Mouse (Mus musculus) spleen, adult 18-20 months (tissue): Measurements from ENCODE around the gene Cd79b.

ENCODE experiments used
- DNase-seq, 2 experiments: peaks; one replicate each; pipeline ENCODE4 v3.0.0; 2022; ENCODE audit warnings: mixed read lengths in 2 of 2

The Cd79b gene

DNA sequence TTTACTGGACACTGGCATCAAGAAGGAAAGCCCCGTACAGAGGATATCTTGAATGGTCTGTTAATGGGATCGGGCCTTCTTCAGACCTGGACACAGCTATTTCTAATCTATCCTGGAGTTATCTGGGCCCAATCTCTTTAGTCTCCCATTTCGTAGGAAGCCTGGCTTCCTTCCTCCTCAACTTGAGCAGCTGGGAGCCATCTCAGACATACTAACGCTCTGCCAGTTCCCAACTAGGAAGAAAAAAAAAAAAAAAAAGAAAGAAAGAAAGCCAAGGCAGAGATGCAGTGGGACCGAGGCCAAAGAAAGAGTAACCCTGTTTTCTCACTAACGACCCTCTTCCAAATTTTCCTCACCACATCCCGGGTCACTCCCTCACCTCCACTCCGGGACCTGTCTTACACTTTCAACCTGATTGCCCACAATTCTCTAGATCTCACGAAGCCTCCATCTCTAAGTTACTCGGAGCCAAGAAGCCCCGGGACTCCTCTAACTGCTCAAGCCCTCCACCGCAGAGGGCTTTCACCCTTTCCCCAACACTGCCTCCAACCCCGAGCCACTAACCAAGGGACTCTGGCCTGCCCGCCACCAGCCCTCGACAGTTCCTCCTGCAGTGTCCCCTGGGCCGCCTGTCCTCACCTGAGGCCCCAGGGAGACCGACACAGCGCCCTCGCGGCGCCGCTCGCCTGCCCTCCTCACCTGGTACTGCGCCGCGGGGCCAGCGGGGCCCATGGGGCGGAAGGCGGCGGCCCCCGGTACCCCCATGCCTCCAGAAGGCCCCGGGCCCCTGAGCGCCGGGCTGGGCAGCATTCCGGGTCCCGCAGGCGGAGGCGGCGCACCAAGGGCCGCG lies 42.5 kb downstream of the Cd79b start:
- DNase-seq, result peak; percentile 52 to 61

DNA sequence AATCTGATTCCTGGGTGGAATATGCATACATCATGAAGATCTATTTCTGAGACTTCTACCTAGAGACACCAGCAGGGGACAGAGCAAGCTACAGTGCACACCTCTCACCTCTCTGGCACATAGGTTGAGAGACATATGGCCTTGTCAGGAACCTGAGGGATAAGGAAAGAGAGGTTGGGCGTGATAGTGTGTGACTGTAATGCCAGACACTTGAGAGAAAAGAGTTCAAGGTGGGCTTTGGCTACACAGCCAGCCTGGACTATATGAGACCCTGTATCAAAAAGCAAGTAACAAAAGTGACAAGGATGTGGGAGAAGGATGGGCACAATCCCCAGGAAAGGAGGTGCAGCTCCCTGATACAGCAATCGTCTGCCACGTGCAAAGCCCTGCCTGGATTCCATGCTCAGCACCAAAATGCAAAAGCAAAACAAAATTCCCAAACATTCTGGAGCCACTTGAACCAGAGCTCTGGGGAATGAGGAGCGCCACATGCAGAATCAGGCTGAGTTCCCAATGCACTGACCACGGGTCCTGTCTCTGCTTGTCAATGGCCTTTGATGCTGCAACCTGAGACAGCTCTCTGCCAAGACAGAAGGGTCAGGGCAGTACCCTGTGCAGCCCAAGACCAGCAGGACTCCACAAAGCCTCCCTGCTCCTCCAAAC lies 43.3 kb downstream of the Cd79b start:
- DNase-seq, result no peak

- no peak for DNase-seq
These were observed 45.5 kb downstream of the Cd79b start for GRCm38 (mm10) chr11:106269060-106269431.

GRCm38 (mm10) chr11:106268326-106269059 lies 46.1 kb downstream of the Cd79b start:
- DNase-seq, result no peak

GRCm38 (mm10) chr11:106267871-106268270 lies 46.7 kb downstream of the Cd79b start:
- DNase-seq, result no peak

DNA sequence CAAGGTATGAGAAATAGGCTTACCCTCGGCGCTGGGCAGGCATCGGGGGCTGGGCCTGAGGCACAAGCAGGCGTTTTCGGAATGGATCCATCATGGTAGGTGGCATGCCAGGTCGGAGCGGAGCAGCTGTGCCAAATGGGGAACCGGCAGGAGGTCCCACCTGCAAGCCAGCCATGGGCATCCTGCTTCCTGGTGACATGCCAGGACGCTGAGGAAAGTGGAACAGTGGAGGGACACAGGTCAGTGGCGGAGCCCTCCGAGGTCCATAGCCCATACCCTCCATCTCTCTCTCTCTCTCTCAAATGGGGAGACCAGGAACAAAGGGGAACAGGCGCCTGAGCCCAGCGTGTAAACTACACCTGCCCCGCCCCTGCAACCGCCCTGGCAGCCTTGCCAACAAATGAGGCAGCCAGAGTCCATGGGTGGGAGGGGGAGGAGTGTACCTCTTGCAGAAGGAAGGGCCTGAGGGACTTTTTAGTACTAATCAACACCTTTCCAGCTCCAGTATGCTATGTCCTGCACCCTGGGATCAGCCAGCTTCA lies 47.2 kb downstream of the Cd79b start:
- DNase-seq, result no peak

DNA sequence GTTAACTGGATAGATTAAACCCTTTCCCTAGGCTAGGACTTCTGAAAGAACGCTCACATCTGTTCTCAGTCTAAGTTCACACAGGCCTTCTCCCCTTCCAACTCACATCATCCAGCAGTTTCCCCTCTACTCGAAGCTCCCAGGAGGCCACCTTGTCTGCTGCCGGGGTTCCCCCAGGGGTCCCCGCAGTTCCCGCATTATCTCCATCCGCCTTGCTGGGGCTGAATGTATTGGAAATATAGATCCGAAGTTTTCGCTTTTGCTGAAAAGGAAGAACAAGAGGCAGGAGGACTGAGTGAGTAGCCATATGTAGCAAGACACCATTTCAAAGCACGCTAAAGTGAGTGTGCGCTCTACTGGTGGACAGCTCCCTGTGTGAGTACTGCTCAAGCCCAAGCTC lies 48.1 kb downstream of the Cd79b start:
- DNase-seq, result no peak

DNA sequence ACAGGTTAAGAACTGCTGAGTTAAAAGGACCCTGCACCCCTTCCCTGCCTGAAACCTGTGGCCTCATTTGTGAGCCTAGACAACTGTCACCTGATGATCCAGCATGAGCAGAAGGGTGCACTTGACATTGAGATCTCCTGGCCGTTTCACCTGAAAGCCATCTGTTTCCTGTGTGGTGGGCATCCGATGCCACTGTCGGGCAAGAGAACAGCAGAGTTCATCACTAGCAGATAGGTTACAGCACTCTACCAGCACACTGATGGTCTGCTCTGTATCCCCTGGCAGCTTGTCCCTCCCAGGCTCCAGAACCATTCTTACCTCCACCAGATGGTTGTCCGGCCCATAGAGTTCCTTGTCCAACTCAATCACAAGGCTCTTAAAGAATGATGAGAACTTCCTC lies 49.0 kb downstream of the Cd79b start:
- no peak for DNase-seq

DNA sequence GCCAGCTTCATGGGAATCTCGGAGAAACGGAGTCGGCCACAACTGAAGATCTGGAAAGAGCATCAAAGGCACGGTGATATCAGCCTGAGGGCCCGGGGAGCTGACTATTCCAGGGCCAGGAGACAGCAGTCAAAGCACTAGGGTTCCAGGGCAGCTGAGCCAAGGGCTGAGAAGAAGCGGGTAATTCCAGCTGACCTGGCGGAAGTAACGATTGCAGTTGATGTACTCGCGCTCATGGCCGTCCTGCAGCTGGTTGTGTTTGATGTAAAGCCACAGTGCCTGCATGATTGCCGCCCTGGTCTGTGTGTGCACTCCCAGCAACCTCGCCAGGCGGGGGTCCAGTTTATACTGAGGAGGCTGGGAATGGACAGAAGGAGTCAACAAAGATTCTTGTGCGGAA lies 49.6 kb downstream of the Cd79b start:
- no peak for DNase-seq

DNA sequence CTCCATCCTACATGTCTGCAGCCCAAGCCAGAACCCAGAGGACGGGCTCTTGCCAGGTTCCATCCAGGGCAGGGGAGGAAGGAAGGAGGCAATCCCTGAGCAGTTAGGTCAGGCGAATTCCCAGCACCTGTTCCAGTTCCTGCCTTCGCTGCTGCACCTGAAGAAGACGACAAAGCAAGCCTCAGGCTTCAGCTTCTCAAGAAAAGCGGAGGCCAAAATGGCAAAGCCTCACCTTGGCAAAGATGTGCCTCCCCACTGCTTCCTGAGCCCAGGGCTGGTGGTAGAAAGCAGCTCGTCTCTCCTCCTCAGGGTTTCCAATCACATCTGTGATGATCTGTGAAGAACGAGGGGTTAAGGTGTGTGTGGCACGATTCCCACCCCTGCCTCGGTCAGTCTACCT lies 50.6 kb downstream of the Cd79b start:
- no peak for DNase-seq
